Mouse (Mus musculus) subcutaneous adipose tissue, adult 2 months (tissue): ENCODE measurements around the gene Cntn4. TPM values are rescaled to one million over a fixed set of nuclear protein-coding genes. Genes with fewer than 3 reads are reported as not detected.

Experiments used
- polyA plus RNA-seq: library from polyadenylated mRNA; depleted of rRNA; stranded (reverse); fragments of >200 nt; gene quantifications from 2 replicates; pipeline ENCODE4 v1.2.3, GENCODE M21; 2012; ENCODE audit warnings: low replicate concordance; rRNA removed

Cntn4 gene
- polyA plus RNA-seq = 0.09 TPM in 1 of 2 replicates, not detected in the other

GRCm38 (mm10) chr6:105677149-105678031 lies at the start of gene Cntn4:
TSS of gene Cntn4 (plus strand) at chr6:105677660.

